8 mouse cellular contexts compared by ENCODE assay signal in genomic region chr11:106612209-106612960, GRCm38 (mm10). TPM values are rescaled to one million over a fixed set of nuclear protein-coding genes. Genes with fewer than 3 reads are reported as not detected.
A peak's percentile ranks its signal among the peaks of the same experiment; 100 is the strongest.
DNase-seq lines count a peak whose midpoint lies in the region; ATAC-seq and TF ChIP-seq lines count a peak whose summit lies in the region.

No protein-coding gene starts in this region.

- in situ Hi-C loops in ES-E14 (cut with MboI; ENCODE audit: low sequenced_read_pairs in 2 of 2, unreplicated experiment in 2 of 2) = no loop called here

- H3K27ac ChIP-seq in ES-E14 (ENCODE audit: insufficient read depth, low read depth, low read length, poor library complexity, severe bottlenecking) = no peak overlapping the region
- peak overlapping the region; percentile 38; the same call in 1 of the 2 replicates for H3K27ac ChIP-seq in embryonic fibroblast, embryonic 13.5 days (ENCODE audit: insufficient read depth, low read length)
- peak overlapping the region; percentile 78 for H3K27ac ChIP-seq in heart, embryonic 11.5 days (ENCODE audit: low read depth, low read length)
- H3K27ac ChIP-seq in kidney, embryonic 14.5 days (ENCODE audit: low read depth, low read length) = peak overlapping the region; percentile 77
- peak overlapping the region; percentile 98 for H3K27ac ChIP-seq in liver, embryonic 13.5 days

- peak overlapping the region; percentile 85 for H3K4me2 ChIP-seq in heart, embryonic 11.5 days
- peak overlapping the region; percentile 95 for H3K4me2 ChIP-seq in kidney, embryonic 14.5 days (replicated peaks; ENCODE audit: low read depth, low read length)
- peak overlapping the region; percentile 91 for H3K4me2 ChIP-seq in liver, embryonic 13.5 days

- DNase-seq in ES-E14 (ENCODE audit: low read depth, low spot score) = no peak
- DNase-seq in brain, adult 2 months (ENCODE audit: low read depth, low spot score) = peak; percentile 57
- DNase-seq in liver, embryonic 13.5 days = peak; percentile 73
- DNase-seq in naive thymus-derived CD4-positive, alpha-beta T cell, adult 2 months (ENCODE audit: low read depth) = peak; percentile 62
- peak; percentile 50 for DNase-seq in thymus, postnatal 0 days (ENCODE audit: low spot score)

- no peaks in the 10 kb centered on the region for H3K36me3 ChIP-seq in ES-E14 (ENCODE audit: control insufficient read depth, insufficient read depth, low read length, poor library complexity, severe bottlenecking)
- no peaks in the 10 kb centered on the region for H3K36me3 ChIP-seq in heart, embryonic 11.5 days (ENCODE audit: control insufficient read depth, insufficient read depth, low read length)
- H3K36me3 ChIP-seq in kidney, embryonic 14.5 days (ENCODE audit: control insufficient read depth, insufficient read depth, low read length) = no peaks in the 10 kb centered on the region
- H3K36me3 ChIP-seq in liver, embryonic 13.5 days = no peaks in the 10 kb centered on the region

- WGBS in heart, embryonic 11.5 days (ENCODE audit: insufficient replicate concordance) = under 1% methylated on average over 60 of the region's 67 CpGs
- WGBS in kidney, embryonic 14.5 days = under 1% methylated on average over 52 of the region's 67 CpGs
- under 1% methylated on average over 64 of the region's 67 CpGs for WGBS in liver, embryonic 13.5 days (ENCODE audit: insufficient replicate concordance)

- peak; percentile 69 for TF ChIP-seq POLR2A in embryonic fibroblast, embryonic 13.5 days (IDR thresholded peaks at IDR 0.05; ENCODE audit: low read depth, low read length)

- peak; percentile 57 for ATAC-seq in heart, embryonic 11.5 days (replicated peaks; ENCODE audit: insufficient number of reproducible peaks, low FRiP score, low TSS enrichment)
- no peak; the same call in 1 of the 2 replicates for ATAC-seq in kidney, embryonic 14.5 days (ENCODE audit: low FRiP score, low TSS enrichment)
- peak; percentile 85 for ATAC-seq in liver, embryonic 13.5 days (ENCODE audit: low read depth)

- H3K27me3 ChIP-seq in heart, embryonic 11.5 days (ENCODE audit: control insufficient read depth, insufficient read depth, low read length) = no peaks in the 10 kb centered on the region
- H3K27me3 ChIP-seq in kidney, embryonic 14.5 days (ENCODE audit: control insufficient read depth, insufficient read depth, low read length) = no peaks in the 10 kb centered on the region
- no peaks in the 10 kb centered on the region for H3K27me3 ChIP-seq in liver, embryonic 13.5 days

- H3K9ac ChIP-seq in ES-E14 (ENCODE audit: insufficient read depth, low read depth, low read length, poor library complexity, severe bottlenecking) = peak overlapping the region; percentile 88
- peak overlapping the region; percentile 84 for H3K9ac ChIP-seq in heart, embryonic 11.5 days (ENCODE audit: low read depth, low read length)
- peak overlapping the region; percentile 86 for H3K9ac ChIP-seq in kidney, embryonic 14.5 days (ENCODE audit: low read depth, low read length)
- peak overlapping the region; percentile 97 for H3K9ac ChIP-seq in liver, embryonic 13.5 days

- TF ChIP-seq CTCF in embryonic fibroblast, embryonic 13.5 days (IDR thresholded peaks at IDR 0.05; ENCODE audit: borderline replicate concordance, insufficient read depth, low read length) = no peak

- H3K9me3 ChIP-seq in ES-E14 (ENCODE audit: control insufficient read depth, insufficient read depth, low read depth, low read length) = no peaks in the 10 kb centered on the region
- H3K9me3 ChIP-seq in heart, embryonic 11.5 days (replicated peaks; ENCODE audit: control insufficient read depth, low read length) = no peaks in the 10 kb centered on the region
- no peaks in the 10 kb centered on the region for H3K9me3 ChIP-seq in kidney, embryonic 14.5 days (ENCODE audit: control insufficient read depth, low read length)
- no peaks in the 10 kb centered on the region for H3K9me3 ChIP-seq in liver, embryonic 13.5 days (replicated peaks)

- peaks cover 7 to 15% of the 10 kb centered on the region in 2 experiments for H3K4me1 ChIP-seq in ES-E14 (ENCODE audit: control insufficient read depth in 2 of 2, insufficient read depth in 2 of 2, low read length in 2 of 2, poor library complexity in 1 of 2)
- H3K4me1 ChIP-seq in embryonic fibroblast, embryonic 13.5 days (ENCODE audit: control insufficient read depth, insufficient read depth, low read length) = no peaks in the 10 kb centered on the region; the same call in 1 of the 2 replicates
- H3K4me1 ChIP-seq in heart, embryonic 11.5 days (ENCODE audit: control insufficient read depth, insufficient read depth, low read length) = peaks cover 29% of the 10 kb centered on the region
- peaks cover 8% of the 10 kb centered on the region for H3K4me1 ChIP-seq in kidney, embryonic 14.5 days (ENCODE audit: control insufficient read depth, insufficient read depth, low read length)
- H3K4me1 ChIP-seq in liver, embryonic 13.5 days (replicated peaks) = peaks cover 45% of the 10 kb centered on the region

- H3K4me3 ChIP-seq in ES-E14 (ENCODE audit: insufficient read depth in 1 of 2, low read depth in 1 of 2, low read length in 2 of 2, poor library complexity in 1 of 2, severe bottlenecking in 1 of 2) = peak overlapping the region; percentile 91 to 95
- H3K4me3 ChIP-seq in embryonic fibroblast, embryonic 13.5 days (ENCODE audit: insufficient read depth, low read length) = peak overlapping the region; percentile 90
- peak overlapping the region; percentile 79 for H3K4me3 ChIP-seq in heart, embryonic 11.5 days (ENCODE audit: low read depth, low read length)
- H3K4me3 ChIP-seq in kidney, embryonic 14.5 days (ENCODE audit: low read length) = peak overlapping the region; percentile 98
- peak overlapping the region; percentile 98 for H3K4me3 ChIP-seq in liver, embryonic 13.5 days (replicated peaks)

TF ChIP-seq in ES-E14, 5 proteins besides CTCF, POLR2A, EP300 and RAD21:
- TF ChIP-seq ZC3H11A (IDR thresholded peaks at IDR 0.05; ENCODE audit: borderline replicate concordance, low read depth, low read length) (no peak), CHD2 (IDR thresholded peaks at IDR 0.05; ENCODE audit: low read depth, low read length) (no peak), MAFK (IDR thresholded peaks at IDR 0.05; ENCODE audit: insufficient read depth, low read depth, low read length) (no peak)
TF ChIP-seq in ES-E14: peak in this region for 0.

RNA-seq across cellular contexts. Expression of gene Tex2, which starts 0.8 kb away (rescaled TPM):
- 33.6 and 34.4 TPM in 2 replicates for total RNA-seq in ES-E14 (2012; rRNA removed)
- 13.3 and 14.0 TPM in 2 replicates for polyA plus RNA-seq in embryonic fibroblast, embryonic 13.5 days (2011; ENCODE audit: insufficient read length, low read depth, missing spikeins)
- 12.3 and 14.9 TPM in 2 replicates for polyA plus RNA-seq in heart, embryonic 11.5 days (2014; fragmentation: Nextera tagmentation; extraction: Ambion mirVana)
- 5.0 and 9.7 TPM in 2 replicates for polyA plus RNA-seq in kidney, embryonic 14.5 days (2014; fragmentation: Nextera tagmentation; extraction: Ambion mirVana)
- 7.5 and 9.8 TPM in 2 replicates for polyA plus RNA-seq in liver, embryonic 13.5 days (2015; fragmentation: Nextera tagmentation; extraction: Ambion mirVana)
- polyA plus RNA-seq in thymus, postnatal 0 days (2015; fragmentation: Nextera tagmentation; extraction: Ambion mirVana) = 7.0 and 7.2 TPM in 2 replicates
